Mouse (Mus musculus): ENCODE data around the gene Pde1c.

Pde1c gene

GRCm38 (mm10) chr6:56076378-56076805 is 492.5 kb downstream of the Pde1c start:
- no peak for DNase-seq (ENCODE audit: low spot score in 2 of 2)

DNA sequence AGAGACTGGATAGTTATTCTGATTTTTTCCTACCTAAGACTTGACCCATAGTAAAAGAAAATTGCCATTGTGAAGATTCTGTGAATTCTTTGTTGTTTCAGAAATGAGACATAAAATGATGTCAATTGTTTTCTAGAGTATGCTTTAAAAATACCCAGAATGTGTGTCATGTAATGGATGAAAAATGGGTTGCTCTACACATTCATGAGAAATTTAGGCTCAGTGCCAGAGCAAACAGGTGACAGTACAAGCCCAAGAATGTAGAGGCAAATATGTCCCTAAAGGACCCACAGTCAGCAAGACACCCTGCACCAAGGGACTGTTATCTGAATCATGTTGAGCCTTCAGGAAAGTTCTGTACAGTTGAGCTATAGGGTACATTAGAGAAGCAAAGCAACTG is 500.4 kb downstream of the Pde1c start:
- DNase-seq (ENCODE audit: low spot score in 2 of 2), result no peak

DNA sequence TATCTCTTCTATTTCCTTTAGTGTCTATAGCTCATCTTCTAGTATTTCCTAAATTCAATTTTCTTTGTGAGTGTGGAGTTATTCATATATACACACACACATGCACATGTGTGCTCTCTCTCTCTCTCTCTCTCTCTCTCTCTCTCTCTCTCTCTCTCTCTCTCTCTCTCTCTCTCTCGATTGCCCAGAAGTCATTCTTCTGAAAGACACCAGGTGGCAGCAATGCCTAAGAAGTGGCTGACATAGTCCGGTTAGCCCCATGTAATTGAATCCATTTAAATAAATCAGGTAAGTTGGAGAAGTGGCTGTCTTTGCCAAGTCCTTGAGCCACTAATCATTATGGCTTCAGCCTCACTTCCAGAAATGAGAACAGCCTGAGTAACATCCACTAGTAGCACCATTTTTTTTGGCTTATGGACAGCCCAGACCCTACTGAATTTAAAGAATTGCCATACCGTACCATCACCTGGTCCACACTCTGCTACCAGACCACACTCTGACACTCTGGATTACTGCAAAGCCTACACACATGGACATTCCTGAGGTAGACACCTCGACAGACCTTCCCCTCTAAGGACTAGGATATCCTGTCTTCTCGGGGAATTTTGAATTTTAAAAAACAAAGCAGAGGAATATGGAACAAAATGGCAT is 502.1 kb downstream of the Pde1c start:
- DNase-seq (ENCODE audit: low spot score in 2 of 2), result no peak

DNA sequence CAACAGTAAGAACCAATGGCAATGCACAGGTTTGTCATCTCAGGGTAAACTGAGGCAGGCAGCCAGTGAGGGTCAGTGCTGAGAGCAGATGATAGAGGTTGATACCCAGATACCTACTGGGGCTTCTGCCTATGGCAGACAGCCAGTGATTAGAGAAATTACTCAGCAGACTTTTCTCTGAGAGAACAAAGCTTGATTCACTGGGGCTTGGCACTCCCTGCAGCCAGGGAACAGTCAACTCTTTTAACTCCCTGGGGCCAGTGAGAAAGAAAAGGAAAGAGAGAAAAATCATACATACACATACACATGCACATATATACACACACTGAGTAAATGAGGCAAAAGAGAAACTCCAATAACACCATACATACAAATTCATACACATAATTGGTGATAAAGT is 505.2 kb downstream of the Pde1c start:
- no peak for DNase-seq (ENCODE audit: low spot score in 2 of 2)

DNA sequence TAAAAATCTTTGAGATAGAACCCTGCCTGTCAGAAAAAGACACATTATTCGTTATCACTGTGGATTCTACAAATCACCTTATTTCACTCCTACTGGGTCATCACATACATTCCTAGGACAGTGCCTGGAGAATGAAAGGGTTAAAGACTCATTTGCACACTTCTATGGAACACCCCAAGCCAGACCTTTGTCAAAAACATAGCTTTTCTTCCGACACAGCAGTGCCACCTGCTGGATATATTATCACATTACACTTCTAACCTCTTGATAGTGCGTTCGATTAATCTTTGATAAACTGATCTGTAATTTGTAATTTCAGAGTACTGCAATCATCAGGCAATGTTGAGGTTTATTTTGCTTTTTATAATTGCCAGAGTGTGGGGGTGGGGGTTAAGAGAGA is 519.8 kb downstream of the Pde1c start:
- DNase-seq (ENCODE audit: low spot score in 2 of 2), result no peak

DNA sequence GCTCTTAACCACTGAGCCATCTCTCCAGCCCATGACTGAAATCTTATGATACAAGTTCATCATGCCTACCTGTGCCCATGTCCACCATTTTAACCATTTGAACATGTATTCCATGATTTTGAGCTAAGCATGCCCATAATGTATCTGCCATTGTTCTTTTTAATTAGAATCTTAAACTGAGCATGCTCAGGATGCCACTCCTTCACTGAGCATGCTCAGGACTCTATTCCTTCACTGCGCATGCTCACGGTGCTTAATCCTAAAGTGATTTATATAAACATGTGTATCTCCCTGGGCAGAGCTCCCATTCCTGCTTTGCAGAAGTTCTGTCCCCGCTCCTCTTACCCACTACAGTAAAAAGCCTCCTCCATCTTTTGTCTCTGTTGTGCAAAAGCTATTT is 520.3 kb downstream of the Pde1c start:
- DNase-seq (ENCODE audit: low spot score in 2 of 2), result no peak

- no peak for DNase-seq (ENCODE audit: low spot score in 2 of 2)
Measured at GRCm38 (mm10) chr6:56044716-56045115, 524.2 kb downstream of the Pde1c start.

DNA sequence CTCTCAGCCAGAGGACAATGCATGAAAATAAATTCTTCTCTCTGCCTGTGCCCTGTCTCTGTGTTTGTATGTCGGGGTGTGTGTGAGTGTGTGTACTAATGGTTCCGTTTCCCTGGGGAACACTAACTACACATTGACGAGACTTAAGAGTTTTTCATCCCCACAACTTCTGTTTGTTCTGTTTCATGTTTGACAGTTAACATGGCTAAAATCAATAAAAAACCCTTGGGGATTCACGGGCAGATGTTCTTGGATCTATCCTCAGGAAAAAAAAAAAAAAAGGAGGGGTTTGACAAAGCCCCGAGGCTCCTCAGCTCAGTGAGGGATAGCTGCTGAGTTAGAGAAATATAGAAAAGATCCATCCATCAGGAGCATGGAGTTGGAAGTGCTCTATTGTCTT is 524.6 kb downstream of the Pde1c start:
- DNase-seq (ENCODE audit: low spot score in 2 of 2), result no peak

DNA sequence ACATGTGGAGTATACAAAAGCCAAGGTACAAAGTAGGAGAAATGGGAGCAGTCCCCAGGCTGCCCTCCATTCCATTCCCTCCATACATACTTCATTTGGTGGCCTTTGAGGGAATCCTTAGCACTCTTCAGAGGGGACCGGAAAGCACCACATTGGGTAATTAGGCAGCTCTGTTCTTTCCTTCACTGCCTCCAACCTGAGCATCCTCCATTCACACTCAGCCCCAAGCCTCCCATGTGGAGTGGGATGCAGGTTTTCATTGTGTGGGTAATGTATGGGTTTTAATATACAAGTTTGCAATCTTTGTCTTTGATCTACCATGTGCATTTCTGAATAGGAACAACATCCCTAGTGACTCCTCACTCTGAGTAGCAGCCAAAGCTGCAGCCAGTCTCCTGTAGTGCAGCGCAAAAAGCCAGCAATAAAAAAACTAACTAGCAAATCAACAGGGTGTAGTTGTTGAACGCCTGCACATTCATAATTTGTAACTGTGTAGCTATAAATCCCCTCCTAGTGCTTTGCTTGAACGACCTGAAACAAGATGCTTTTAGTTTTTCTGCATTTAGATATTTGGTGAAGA is 529.3 kb downstream of the Pde1c start:
- no peak for DNase-seq (ENCODE audit: low spot score in 2 of 2)

- DNase-seq (ENCODE audit: low spot score in 2 of 2), result no peak
Measured at GRCm38 (mm10) chr6:56035054-56035453, 533.8 kb downstream of the Pde1c start.

DNA sequence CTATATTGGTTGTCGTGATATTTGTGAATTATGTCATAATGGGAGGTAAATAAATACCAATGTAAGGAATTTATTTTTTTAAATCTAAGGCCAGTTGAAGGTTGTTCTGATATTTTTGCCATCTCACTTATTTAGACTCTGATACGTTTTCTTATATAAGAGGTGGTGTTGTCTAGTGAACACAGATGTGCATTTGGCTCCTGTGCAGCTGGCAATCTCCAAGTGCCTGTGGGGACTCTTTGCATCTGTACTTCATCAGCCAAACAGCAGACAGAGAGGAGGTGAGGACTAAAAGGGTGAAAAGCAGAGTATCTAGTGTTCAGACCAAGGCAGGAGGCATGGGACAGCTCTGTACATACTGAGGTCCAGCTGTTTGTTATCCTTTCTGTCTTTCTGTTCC is 536.7 kb downstream of the Pde1c start:
- DNase-seq (ENCODE audit: low spot score in 2 of 2), result no peak

DNA sequence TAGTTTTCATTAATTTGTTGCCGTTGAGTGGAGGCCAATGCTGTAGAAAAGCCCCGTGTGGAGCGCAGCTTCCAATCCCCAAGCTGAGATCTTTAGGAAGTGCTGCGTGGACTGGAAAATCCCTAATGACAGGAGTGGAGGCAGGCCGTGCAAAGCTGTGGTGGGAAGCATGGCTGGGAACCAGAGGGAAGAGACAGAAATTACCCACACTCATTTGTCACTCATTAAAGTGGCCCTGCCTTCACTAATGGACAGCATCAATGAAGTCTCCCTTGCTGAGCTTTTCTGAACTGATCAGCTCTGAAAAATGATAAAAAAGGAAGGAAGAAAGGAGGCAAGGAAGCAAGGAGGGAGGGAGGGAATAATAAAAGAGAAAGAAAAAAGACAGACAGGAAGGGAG is 538.9 kb downstream of the Pde1c start:
- no peak for DNase-seq (ENCODE audit: low spot score in 2 of 2)

DNA sequence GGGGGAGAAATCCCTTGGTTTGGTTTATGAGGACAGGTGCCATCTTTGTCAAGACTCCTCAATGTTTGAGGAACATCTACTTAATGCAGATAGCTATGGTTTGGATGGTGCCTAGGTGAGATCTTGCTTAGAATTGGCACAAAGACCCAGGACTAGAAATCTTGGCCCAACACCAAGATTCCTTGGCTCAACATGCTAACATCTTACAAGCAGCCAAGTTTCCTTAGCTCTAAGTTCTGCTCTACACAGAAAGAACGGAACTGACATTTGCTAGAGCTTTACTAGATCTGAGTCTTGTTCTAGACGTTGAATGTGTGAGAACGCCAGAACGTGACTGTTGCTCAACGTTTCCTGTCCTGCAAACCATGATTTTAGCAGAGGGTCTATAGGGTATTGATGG is 540.9 kb downstream of the Pde1c start:
- DNase-seq (ENCODE audit: low spot score in 2 of 2), result peak in 1 of 2 experiments; percentile 5

DNA sequence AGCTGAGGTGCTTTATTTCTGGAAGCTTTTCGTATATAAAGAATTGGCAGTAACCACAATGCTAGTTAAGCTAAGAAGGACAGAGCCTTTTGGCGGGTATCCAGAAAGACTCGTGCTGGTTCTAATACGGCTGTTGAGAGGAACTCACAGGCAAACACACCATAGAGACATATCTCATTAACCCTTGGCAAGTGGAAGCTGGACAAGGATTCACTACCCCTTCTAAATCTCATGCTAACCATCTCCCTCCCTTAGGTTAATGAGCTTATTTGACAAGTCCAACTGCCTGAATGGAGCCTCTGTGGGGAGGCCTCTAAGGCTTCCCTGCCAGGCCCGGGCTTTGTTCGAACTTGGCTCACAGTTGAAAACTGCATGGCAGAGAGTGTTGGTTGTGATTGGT is 541.6 kb downstream of the Pde1c start:
- no peak for DNase-seq (ENCODE audit: low spot score in 2 of 2)

GRCm38 (mm10) chr6:56025533-56025932 is 543.4 kb downstream of the Pde1c start:
- DNase-seq (ENCODE audit: low spot score in 2 of 2), result no peak
